Mouse (Mus musculus) embryo, embryonic 11.5 days (tissue): Measurements from ENCODE around the gene Esam.
A peak's percentile ranks its signal among the peaks of the same experiment; 100 is the strongest.

Experiments used
- DNase-seq: peaks from one replicate; pipeline ENCODE4 v3.0.0-alpha.2; 2012; ENCODE audit warnings: low read depth, low spot score

Esam gene

DNA sequence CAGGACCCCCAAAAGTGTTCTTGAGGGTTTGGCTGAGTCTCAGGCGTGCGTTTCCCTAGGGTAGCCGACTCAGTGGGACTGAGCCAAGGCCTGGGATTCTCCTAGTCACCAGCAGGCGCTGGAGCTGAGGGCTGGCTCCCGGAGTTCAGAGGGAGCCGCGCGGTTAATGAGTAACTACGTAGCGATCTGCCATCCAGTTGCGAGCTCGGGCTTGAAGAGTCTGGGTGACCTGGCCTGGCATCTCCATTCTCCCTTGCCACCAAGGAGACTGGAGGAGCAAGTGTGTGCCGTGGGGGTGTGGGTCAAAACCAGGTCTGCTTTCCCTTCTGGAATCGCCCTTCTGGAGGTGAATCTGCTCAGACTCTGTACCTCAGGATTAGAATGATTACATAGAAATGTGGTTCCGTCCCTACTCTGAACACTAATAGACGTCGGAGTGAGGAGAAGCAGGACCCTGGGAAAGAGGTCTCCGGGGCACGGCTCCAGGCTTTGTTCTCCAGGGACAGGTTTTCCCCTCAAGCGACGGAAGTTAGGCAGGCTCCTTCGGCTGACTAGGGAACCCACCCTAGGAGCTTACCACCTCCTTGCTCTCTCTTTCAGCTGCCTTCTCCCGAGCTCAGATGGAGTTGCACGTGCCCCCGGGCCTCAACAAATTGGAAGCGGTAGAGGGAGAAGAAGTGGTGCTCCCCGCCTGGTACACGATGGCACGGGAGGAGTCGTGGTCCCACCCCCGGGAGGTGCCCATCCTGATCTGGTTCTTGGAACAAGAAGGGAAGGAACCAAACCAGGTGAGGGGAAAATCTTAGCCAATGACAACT is 3.2 kb downstream of the Esam start:
- DNase-seq, result no peak

DNA sequence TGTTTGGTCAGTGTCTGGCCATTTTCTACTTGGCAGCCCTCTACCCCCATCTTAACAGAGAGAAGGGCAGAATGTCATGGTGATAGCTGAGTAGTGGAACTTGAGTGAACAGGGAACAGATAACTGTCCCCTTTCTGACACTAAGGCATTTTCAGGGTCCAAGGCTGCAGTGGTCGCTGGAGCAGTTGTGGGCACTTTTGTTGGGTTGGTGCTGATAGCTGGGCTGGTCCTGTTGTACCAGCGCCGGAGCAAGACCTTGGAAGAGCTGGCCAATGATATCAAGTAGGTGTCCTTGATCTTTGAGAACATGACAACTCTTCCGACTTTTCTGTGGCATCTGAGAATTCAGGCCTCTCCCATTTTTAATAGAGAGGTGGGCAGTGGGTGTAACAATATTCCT is 9.0 kb downstream of the Esam start:
- no peak for DNase-seq

DNA sequence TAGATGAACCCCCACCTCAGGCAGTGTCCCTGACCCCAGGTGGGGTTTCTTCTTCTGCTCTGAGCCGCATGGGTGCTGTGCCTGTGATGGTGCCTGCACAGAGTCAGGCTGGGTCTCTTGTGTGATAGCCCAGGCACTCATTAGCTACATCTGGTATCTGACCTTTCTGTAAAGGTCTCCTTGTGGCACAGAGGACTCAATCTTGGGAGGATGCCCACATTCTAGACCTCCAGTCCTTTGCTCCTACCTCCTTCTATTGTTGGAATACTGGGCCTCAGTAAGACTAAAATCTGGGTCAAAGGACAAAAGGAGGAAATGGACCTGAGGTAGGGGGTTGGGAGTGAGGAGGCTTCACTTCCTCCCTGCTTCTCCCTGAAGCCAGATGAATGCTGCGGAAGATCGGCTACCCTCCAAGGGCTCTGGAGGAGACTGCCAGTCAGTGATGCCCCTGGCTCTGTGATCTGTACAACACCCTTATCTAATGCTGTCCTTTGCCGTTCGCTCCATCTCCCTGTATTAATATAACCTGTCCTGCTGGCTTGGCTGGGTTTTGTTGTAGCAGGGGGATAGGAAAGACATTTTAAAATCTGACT is 9.9 kb downstream of the Esam start:
- no peak for DNase-seq

DNA sequence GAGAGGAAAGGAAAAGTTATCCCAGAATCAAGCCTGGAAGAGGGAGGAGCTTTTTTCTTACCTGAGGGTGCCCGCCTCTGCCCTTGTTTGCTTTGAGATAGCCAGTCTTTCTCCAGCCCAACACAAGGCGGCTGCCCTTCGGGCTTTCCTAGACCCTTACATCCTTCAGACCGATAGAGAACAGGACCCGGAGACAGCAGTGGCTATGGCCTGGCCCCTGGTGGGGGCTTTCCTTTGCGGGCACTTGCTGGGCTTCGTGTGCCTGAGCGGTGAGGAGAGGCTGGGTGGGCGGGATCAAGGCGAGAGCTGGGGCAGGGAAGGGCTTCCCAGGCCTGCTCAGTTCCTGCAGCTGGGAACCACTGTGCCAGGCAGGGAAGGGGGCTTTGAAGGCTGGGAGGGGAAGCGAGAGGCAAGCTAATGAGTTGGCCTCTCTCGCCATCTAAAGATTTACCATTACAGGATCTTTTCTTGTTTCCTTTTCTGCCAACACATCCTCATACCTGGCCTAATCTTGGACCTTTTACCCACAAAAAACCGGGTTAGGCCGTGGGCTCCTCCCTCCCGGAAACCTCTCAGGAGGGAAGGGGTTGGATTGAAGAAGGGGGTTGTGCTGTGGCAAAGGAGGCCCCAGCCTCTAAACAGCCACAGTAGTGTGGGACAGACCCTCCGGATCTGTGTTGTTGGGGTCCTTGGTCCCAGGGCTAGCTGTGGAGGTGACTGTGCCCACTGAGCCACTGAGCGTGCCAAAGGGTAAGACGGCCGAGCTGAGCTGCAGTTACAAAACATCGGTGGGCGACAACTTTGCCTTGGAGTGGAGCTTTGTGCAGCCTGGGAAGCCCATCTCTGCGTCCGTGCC is 11.5 kb downstream of the Esam start, which contains the start of gene Vsig2:
Gene Vsig2, plus strand, starts transcription at position 86 of the 856 bp plus-strand sequence.
- no peak for DNase-seq

DNA sequence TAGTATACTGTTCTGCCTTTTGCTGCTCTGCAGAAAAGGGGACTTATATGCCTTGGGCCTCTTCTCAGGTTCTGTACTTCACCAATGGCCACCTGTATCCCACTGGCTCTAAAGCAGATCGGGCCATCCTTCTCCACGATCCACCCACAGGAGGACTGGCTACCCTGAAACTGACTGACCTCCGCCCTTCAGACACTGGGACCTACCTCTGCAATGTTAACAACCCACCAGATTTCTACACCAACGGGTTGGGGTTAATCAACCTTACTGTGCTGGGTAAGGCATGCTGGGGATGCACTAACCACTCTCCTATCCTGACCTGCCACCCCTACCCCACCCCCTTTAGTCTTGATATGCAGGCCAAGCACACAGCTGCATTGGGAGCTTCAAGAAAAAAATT is 12.3 kb downstream of the Esam start:
- DNase-seq, result no peak

DNA sequence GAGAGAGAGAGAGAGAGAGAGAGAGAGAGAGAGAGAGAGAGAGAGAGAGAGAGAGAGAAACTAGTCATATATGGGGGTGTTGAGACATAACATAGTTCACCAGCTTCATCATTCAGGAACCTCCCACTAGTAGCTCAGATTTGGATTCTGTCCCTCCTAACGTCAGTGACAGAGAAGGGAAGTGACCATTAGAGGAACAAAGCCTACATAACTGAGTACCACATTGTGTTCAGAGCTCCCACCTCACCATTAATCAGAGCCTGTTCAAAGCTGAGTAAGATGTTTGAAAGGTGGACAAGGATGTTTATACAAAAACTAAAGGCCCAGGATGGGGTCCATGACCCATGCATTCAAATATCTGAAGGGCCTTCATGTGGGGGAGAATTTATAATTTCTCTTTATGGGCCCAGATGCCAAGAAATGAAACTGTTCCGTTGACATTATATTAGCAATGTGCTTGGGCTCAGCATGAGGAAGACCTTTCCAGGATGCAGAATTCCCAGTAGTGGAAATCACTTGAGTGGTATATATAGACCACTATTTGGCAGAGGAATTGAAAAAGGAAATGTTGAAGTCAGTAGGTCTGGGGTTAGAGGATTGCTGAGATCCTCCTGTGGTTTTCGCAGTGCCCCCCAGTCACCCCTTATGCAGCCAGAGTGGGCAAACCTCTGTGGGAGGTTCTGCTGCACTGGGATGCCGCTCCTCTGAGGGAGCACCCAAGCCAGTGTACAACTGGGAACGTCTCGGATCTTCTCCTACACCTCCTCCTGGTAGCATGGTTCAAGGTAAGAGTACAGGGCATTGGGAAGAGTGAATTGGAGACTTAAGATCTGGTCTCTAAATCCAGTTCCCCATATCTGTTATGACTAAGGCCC is 13.1 kb downstream of the Esam start:
- DNase-seq, result no peak

DNA sequence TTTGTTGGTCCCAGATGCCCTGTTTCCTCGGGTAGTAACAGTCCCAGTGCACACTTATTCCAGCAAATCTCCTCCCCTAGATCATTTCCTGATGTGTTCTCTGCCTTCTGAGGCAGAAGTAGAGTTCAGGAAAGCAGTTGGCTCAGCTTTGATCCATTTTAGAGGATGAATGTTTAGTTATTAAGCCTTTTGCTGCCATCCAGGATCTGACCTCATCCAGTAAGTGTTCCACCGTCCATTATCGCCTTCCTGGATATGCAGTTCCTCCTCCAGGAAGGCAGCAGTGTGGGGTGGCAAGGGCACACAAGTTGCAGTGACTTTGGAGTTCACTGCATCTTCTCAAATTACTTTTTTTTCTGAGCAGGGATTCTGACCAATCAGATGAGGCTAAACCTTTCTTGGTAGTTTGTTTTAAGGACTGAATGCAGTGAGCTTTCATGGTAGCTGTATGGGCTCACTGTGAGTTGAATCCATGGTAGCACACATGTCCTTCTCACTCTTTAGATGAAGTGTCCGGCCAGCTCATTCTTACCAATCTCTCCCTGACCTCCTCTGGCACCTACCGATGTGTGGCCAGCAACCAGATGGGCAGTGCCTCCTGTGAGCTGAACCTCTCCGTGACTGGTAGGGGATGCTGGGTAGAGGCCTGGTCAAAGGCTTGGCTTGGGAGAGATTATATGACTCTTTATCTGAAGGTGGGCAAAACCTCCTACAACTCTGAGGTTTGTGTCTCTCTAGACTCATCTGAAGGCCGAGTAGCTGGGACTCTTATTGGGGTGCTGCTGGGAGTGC is 14.2 kb downstream of the Esam start:
- DNase-seq, result no peak

DNA sequence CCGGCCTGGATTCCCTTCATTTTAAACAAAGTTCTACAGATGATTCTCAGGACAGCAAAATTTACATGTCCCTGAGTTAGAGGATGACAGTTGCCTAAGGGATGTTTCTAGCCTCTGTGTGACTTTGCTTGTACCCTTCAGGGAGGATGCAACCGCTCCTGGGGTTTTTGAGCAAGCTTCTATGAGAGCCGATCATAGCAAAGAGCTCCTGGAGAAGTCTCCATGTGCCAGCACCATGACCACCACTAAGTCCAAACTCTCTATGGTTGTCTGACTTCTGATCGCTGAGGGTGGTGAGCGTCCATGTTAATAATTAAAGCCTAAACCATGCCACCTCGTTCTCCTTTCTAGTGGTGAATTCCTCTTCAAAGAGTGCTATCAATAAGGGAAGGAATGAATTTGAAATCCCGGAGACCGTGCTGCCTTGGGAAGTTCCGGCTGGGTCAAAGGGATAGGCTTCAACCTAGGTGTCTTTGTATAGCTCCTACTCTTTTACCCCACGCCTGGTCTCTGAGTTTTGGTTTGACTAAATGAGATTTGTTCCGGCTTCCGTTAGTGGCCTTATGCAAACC is 16.1 kb downstream of the Esam start:
- DNase-seq, result no peak

DNA sequence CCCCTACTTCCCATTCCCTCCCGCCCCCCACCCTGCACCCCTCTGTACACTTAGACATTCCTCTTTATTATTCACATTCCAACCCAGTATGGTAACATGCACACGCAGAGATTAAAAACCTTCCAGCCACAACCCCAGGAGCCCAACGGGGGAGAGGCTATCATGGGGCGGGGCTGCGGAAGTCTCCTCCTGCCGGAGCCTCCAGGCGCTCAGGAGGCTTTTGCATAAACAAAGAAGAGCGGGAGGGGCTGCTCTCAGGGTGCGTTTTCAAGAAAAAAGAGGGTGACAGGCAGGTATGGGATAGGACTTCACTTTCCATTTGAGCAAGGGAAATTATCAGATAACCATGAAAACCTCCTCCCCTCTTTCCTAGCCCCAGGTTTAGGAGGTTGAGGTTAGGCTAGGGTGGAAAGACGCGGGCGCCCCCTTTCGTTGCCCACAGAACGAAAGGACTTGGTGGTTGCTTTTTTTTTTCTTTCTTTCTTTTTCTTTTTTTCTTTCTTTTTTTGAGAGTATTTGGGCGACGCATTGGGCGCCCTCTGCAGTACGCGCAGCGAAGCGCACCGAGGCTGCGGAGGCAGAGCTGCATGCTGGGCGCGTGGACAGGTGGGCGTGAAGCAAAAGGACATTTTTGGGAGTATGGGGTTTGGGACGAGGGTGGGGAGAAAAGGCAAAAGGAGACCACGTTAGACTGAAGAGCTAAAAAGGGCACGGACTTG is 16.7 kb downstream of the Esam start:
- DNase-seq, result no peak

DNA sequence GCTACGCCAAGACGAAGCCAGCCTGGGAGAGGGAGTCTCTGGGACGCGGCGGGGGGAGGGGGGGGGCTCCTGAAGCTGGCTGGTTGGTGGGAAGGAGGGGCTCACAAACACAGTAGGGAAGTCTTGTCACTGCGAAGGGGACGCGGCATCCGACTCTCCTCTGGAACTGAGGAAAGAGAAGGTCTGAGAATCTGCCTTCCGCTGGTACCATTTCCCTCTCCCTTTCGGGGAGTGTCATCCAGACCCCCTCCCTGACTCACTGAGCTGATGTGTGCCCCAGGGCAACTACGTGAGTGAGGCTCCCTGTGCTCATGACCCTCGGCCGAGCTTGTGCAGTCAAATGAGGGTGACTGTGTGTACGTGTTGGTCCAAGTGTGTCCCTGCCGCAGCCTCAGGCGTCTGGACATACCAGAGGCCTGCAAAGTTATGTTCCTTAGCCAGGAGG is 17.3 kb downstream of the Esam start:
- DNase-seq, result no peak

DNA sequence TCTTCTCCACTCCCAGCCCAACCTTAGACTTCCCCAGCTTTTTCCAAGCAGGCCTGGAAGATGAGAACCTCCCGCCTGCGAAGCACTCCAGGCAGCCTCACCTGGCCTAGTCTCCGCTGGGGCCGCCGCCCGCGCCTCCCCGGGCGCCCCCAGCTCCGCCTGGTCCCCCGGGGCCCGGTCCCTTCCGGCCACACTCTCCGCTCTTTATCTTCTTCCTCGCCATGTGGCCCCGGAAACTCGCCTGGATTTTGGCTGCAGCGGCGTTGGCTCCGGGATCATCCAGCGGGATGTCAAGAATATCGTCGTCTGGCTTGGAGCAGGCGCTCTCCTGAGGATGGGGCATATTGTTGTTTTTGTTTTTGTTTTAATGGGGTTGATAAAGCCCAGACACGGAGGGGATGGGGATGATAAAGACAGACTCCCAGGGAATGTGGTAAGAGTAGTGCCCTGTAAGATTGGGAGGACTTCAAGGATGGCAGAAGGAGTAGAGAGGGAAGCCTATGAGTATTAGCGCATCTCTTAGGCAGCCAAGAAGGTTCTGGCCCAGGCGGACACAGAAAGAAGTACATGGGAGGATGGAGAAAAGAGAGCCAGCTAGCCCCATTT is 18.1 kb downstream of the Esam start:
- no peak for DNase-seq

DNA sequence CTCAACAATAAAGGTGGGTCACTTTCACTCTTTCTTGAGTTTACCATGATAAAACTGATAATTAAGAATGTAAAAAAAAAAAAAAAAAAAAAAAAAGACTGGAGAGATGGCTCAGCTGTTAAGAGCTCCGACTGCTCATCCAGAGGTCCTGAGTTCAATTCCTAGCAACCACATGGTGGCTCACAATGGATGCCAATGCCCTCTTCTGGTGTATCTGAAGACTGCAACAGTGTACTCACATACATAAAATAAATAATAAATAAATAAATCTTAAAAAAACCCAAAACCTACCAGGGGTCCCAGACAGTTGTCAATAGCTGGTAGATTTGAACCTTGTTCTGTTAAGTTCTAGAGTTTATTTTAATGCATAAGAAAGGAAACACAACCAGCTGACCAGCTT is 19.0 kb downstream of the Esam start:
- no peak for DNase-seq

DNA sequence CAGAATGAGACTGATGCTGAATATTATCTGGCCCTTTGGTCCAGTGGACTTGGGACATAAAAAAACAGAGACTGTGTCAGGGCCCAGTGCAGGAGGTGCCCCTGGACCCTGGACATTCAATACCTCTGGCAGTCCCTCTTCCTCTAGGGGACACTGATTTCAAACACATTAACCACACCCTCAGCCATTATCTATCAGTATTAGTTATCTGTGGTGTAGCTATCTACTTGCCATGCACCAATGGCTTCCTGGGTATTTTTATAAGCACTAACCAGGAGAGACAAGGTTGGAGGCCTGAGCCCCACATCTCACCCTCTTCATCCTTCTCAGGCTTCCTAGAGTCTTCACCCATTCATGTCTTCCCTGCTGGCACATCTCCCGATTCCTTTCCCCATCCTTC is 22.6 kb downstream of the Esam start:
- no peak for DNase-seq

DNA sequence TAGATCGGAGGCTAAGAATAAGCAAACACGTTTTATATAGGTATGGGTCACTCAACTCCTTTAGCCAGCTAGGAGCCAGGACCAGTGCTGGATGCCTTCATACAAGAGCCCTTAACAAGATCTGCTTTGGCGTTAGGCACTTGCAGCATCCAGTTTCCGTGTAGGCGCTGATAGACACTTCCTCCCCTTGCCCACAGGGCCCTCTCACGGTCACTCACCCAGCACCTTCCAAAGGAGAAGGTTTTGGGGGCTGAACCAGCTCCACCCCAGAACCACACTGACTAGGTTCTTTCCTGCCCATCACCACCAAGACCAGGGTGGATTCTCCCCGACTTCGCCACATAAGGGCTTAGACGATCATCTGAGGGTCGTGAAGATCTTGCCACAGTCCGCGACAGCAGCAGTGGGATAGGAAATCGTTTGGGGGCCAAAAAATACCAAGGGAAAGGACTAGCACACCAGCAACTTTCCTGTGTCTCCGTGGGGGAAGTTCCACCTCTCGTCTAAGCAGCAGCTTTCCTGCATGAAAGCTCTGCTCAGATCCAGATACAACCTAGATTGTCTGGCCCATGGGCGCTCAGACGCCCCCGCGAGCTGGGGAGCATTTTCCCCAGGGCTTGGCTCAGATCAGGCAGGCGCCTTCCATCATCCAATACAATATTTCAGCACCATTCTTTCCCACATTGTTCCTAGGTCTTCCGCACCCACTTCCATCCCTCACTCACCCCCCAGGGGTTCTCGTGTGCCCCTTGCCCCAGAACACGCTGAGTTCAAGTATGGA is 24.1 kb downstream of the Esam start:
- no peak for DNase-seq

DNA sequence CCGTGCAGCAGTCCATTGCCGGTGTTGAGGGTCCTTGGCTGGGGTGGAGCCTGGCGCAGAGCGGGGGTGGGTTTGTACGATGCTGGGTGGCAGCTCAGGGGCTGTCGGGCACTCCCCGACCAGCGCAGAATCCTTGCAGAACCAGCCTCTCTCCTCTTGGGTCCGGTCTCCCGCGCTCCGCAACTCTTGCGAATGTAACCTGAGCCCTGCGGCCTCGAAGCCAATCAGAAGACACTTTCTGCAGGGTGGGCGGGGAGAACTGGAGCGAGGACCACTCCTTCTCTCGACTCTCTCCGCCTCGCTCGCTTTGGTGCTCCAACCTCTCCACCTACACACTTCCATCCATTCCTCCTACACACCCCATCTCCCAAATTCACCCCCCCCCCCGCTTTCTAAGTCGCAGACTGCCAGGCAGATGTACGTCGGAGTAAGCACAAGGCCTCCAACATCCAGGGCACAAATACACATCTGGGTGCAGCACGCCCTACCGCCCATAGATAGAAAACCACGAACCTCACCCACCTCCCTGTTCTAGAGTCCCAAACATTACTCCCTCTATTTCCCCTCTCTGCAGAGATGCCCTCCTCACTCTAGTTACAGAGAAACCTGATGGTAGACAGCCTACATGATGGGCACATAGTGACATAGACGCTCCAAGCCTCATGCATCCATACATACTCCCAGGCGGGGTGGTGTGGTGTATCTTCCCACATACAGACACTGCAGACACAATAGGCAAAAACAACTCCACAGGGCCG is 24.8 kb downstream of the Esam start, which contains the start of gene Nrgn:
Gene Nrgn, minus strand, starts transcription at position 369 of the 758 bp plus-strand sequence.
- DNase-seq, result peak; percentile 75

DNA sequence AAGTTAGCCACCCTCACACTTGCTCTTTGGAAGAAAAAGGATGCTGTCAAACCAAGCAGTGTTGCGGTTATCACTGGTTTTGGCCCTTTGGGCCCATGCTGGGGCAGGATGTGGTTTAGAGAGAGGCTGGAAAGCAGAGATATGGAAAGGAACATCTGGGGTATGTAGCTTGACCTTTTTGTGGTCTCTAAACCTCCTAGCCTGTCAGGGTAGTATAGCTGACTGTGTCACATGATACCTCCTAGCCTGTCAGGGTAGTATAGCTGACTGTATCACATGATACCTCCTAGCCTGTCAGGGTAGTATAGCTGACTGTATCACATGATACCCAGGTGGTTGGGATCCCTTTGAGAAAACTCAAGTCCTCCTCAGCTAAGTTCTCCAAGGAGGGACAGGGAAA is 26.4 kb downstream of the Esam start:
- DNase-seq, result no peak
